Mouse (Mus musculus): ENCODE data around the gene Rhoh.
A peak's percentile ranks its signal among the peaks of the same experiment; 100 is the strongest.

Rhoh gene

GRCm38 (mm10) chr5:65895121-65895692 lies 34.2 kb downstream of the Rhoh start:
- no peak for DNase-seq (ENCODE audit: low spot score)

DNA sequence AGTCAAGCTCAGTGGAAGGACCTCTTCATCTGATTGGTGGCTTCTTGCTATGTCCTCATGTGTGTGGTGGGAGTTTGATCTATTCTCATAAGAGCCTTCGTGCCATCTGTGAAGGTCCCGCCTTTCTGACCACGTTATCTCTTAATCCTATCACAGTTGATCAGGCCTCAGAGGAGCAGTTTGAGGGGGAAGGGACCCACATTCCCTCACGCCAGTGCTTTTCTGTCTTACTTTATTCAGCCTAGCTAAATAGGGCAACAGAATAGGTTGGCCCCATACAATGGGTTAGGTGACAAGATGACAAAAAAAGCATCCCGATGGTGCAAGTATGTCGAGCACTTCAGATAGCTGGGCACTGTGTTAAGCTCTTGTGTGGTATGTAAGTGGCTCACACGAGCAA lies 34.8 kb downstream of the Rhoh start:
- no peak for DNase-seq (ENCODE audit: low spot score)

GRCm38 (mm10) chr5:65897731-65898130 lies 36.7 kb downstream of the Rhoh start:
- DNase-seq (ENCODE audit: low spot score): no peak

- no peak for DNase-seq (ENCODE audit: low spot score)
Observed at GRCm38 (mm10) chr5:65898683-65899082, 37.7 kb downstream of the Rhoh start.

DNA sequence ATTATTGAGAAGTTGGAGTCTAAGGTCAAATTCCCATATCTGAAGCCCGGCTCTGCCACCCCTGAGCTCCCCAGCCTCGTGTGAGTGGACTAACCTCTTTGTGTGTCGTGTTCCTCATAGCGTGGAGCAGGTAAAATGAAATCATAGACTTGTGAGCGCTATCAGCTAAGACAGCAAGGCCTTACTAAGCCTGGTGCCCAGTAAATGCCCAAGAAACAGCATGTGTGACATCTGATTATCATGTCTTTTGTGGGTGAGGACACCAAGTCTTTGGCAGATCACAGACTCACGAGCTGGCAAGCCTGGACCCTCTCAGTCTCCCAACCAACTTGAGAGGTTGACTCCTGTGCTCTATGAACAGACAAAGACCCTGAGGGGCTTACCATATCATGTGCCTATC lies 39.1 kb downstream of the Rhoh start:
- no peak for DNase-seq (ENCODE audit: low spot score)

DNA sequence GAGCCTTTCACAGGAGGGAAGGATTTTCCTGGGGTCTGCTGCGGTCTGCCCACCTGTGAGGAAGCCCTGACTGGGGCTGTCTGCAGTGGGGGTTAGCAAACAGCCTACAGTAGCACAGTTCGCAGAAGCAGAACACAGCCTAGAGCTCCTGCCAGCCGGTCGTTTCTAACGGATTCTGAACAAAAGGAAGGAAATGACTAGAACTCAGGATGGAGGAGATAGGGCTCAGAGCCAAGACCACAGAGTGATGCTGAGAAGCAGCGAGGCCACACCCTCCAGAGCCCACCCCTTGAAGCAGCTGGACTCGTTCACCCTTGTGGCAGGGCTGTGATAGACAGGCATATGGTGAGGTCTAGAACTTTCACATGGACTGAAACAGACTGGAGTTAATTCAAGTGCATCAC lies 39.9 kb downstream of the Rhoh start:
- DNase-seq (ENCODE audit: low spot score): peak; percentile 32

DNA sequence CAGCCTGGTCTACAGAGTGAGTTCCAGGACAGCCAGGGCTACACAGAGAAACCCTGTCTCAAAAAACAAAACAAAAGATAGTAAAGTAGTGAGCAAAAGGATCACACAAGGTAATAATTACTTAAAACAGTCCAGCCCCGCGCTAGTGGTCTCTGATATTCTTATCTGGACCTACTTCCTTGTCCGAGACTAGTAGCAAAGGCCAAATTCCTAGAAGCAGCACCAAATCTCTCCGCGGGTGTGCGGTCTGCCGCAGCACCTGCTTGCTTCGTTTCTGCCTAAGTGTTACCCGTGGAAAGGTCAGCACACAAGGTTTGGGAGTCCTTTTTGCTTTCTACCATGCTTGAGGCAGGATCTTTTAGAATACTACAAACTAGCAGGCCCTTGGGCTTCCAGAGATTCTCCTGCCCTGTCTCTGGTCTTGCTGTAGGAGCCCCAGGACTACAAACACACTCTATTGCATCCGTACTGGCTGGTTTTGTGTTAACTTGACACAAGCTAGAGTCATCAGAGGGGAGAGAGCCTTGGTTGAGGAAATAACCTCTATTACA lies 40.9 kb downstream of the Rhoh start:
- no peak for DNase-seq (ENCODE audit: low spot score)

GRCm38 (mm10) chr5:65902811-65903210 lies 41.8 kb downstream of the Rhoh start:
- no peak for DNase-seq (ENCODE audit: low spot score)

- no peak for DNase-seq (ENCODE audit: low spot score)
Observed at GRCm38 (mm10) chr5:65904476-65904875, 43.5 kb downstream of the Rhoh start.

GRCm38 (mm10) chr5:65908751-65909150 lies 47.7 kb downstream of the Rhoh start:
- no peak for DNase-seq (ENCODE audit: low spot score)

GRCm38 (mm10) chr5:65909321-65909720 lies 48.3 kb downstream of the Rhoh start:
- DNase-seq (ENCODE audit: low spot score): no peak

- no peak for DNase-seq (ENCODE audit: low spot score)
Observed at GRCm38 (mm10) chr5:65910398-65910797, 49.4 kb downstream of the Rhoh start.

- DNase-seq (ENCODE audit: low spot score): no peak
Observed at GRCm38 (mm10) chr5:65911676-65912075, 50.7 kb downstream of the Rhoh start.

- DNase-seq (ENCODE audit: low spot score): no peak
Observed at GRCm38 (mm10) chr5:65912201-65912600, 51.2 kb downstream of the Rhoh start.

DNA sequence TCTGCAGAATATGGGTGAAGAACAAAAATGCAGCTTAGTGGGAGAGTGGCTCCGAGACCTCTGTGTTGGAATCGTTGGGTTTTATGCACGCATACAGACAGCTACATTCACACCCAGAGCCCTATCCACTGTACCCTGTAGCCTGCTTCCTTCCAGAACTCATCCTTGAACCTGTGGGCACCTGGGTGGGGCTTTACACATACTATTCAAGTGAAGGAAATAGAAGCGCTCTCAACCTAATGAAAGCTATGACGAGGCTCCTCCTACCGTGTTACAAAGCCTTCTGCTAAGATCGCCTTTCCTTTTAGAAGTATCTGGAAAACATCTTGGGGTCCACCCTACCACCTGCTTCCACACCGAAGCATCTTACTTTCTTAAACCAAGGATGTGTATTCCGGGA lies 52.1 kb downstream of the Rhoh start:
- no peak for DNase-seq (ENCODE audit: low spot score)

DNA sequence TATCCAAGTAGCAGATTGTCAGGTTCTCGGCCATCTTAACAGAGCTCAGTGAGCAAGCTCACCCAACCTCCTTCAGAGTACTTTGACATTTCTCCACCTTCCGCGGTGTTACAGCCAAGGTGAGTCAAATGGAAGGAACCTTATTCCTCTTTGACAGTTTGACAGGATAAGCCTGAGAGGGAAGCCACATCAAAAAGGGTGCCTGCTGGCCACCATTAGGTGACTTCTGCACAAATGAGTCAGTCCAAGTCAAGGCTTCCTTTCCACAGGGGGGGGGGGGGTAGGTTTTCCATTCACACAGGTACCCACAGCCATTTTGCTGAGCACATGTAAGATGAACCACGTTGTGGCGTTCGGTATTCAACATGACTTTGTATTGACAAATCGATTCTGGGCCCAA lies 53.3 kb downstream of the Rhoh start:
- DNase-seq (ENCODE audit: low spot score): no peak

- no peak for DNase-seq (ENCODE audit: low spot score)
Observed at GRCm38 (mm10) chr5:65916930-65917329, 55.9 kb downstream of the Rhoh start.

- no peak for DNase-seq (ENCODE audit: low spot score)
Observed at GRCm38 (mm10) chr5:65918601-65919000, 57.6 kb downstream of the Rhoh start.

DNA sequence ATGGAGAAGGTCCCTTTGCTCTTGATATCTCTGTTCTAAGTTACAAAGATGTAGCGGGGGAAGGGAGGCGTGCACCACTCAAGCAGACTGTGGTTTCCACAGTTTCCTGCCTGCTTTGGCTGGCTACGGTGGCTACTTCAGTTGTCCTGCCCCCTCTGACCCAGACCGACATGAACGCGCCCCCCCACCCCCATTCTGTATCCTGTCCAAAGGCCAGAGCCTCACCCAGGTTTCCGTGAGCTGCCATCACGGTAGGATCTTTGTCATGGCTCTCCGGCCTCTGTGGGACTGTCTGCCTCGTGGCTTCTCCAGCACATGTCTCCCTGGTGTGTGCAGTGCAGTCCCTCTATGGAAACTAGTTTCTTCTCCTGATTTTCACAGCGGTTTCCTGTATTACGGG lies 58.3 kb downstream of the Rhoh start:
- no peak for DNase-seq (ENCODE audit: low spot score)

GRCm38 (mm10) chr5:65919904-65920303 lies 58.9 kb downstream of the Rhoh start:
- no peak for DNase-seq (ENCODE audit: low spot score)

GRCm38 (mm10) chr5:65920701-65921426 lies 59.9 kb downstream of the Rhoh start:
- no peak for DNase-seq (ENCODE audit: low spot score)

DNA sequence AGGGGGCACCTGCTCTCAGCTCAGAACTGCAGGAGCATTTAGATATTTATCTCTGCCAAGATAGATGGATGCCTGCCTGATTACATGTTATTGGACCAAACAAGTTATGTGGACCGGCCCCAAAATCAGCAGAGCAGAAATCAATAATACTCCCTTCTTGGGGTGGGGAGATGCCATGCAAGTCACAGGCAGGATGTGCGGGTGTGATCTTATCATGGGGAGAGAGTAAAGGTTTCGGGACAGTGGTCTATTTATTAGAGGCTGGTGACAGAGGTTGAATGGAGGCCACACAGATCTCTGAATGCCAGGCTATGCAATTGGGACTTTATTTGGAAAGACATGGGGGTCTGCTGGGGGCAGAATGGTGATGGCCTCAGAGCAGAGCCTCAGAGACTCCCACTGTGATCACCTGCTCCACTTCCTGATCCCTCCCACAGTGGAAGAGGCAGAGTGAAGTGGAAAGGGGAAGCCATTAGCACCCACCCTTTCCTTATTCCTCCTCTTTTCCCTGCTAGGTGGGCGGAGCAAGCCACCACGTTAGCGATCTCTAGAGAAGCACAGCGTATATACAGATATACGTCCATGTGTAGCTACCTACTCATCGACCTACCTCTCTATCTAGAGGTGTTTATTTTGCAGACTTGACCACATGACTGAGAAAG lies 60.6 kb downstream of the Rhoh start:
- no peak for DNase-seq (ENCODE audit: low spot score)

DNA sequence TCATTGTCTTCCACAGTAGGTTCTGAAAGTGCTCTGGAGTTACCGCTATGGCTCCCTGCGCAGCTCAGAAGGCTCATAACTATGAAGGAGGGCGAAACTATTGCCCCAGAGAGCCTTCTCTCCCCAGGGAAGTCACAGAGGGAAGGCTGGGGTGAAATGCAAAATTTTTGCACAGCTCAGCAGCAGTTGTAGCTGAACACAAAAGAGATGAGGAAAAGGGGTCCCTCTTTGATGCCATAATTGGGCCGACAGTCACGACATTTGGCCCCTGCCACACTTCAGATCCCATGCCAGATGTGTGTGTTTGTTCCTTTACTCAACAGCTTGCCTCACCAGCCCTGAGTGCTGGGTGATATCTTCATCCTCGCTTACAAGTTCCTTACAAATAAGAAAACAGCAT lies 65.7 kb downstream of the Rhoh start:
- DNase-seq (ENCODE audit: low spot score): no peak

All from spleen, adult 12 weeks (tissue).